Mouse (Mus musculus) cortical plate, adult 2 months (tissue): ENCODE measurements around the gene Cct5.

Source experiments
- CTCF ChIP-seq: fragments of 200-500 bp; IDR thresholded peaks from 2 replicates; pipeline ENCODE4 v1.5.1; 2011; ENCODE audit warnings: mild to moderate bottlenecking, control low read depth, low read length; ENCODE audit not compliant: insufficient read depth; ENCODE audit errors: extremely low read depth
- POLR2A ChIP-seq: fragments of 200-500 bp; IDR thresholded peaks from 2 replicates; pipeline ENCODE4 v1.6.1; 2011; ENCODE audit warnings: mild to moderate bottlenecking, low read length, control low read depth; ENCODE audit not compliant: insufficient read depth; ENCODE audit errors: extremely low read depth

DNA sequence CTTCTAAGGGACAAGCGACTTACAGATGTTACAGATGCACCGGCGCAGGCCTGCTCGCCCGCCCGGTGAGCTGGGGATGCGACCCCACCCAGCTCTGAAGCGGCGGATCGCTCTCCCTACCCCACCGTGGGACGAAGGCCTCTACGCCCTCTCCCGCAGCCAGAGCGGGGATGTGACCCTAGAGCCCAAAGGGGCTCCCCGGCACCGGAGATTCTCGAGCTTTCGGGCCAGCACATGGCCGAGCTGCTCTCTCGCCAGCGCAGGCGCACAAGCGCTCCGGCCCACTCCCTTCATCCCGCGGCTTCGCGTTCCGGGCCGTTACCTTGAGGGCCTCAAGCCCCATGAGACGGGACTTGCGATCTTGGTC is 342 bp downstream of the Cct5 start:
- no peak for TF ChIP-seq POLR2A
- TF ChIP-seq CTCF, result no peak
